Mouse (Mus musculus) ES-E14 (cell line): Measurements from ENCODE around the gene Sgca.

Experiments used
- CHD2 ChIP-seq: IDR thresholded peaks from 2 replicates; pipeline ENCODE4 v1.6.1; 2014; ENCODE audit warnings: mild to moderate bottlenecking, low read depth, low read length, inconsistent platforms
- HCFC1 ChIP-seq: IDR thresholded peaks from 2 replicates; pipeline ENCODE4 v1.6.1; 2012; ENCODE audit warnings: low read length, inconsistent platforms, borderline replicate concordance; ENCODE audit not compliant: insufficient read depth

DNA sequence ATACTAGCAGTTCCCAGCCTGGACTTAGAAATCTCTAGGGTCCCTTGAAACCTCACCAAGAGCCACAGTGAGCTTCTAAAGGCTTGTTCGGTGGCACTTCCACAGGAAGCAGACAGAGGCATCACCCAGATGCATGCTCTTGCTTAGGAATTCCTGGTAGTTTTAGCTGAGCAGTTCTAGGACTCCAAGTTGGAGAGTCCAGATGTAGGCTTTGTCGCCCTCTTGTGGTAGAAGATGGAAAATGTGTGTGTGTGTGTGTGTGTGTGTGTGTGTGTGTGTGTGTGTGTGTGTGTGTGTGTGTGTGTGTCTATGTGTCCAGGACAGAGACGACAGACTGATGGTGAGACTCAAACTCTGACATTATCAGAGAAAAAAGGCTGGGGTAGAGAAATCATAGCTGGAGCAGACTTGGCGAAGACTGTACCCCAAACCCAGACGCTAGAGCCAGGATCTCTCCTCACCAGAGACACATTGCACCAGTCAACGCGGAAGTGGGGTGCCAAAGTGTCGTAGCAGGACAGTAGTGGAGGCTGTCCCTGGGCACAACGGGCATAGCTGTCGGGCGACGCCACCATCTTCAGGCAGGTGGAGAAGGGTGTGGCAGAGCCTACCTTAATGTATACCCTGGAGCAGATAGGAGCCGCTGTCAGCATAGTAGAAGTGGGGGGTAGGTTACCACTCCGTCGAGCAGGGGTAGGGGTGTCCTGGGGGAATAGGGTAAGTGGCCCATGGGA lies 5.8 kb downstream of the Sgca start:
- no peak for TF ChIP-seq HCFC1
- no peak for TF ChIP-seq CHD2
